Mouse (Mus musculus): ENCODE results near the gene Ppp1cc. TPM values are rescaled to one million over a fixed set of nuclear protein-coding genes. Genes with fewer than 3 reads are reported as not detected.
"Not testable (repeated sequence)": the region's sequence is repeated elsewhere in the genome, so short reads cannot be mapped to it uniquely, and the experiment has no call there.

Ppp1cc gene
- polyA plus RNA-seq, 1 experiment from 2014 or later, result 239 TPM

GRCm38 (mm10) chr5:122132167-122133049, 25.7 kb upstream of the Ppp1cc start:
- Histone ChIP-seq H3K36me3 (ENCODE audit: inconsistent target) (no peaks in the 10 kb centered on the region), H3K79me2 (ENCODE audit: inconsistent target) (no peaks in the 10 kb centered on the region), H3K4me3 (ENCODE audit: inconsistent target) (peak overlapping the region; percentile 29), H3K27ac (no peak overlapping the region)
- 31% methylated on average over 24 of the region's 26 CpGs for WGBS (ENCODE audit: missing documents)

- H3K4me3 ChIP-seq (ENCODE audit: inconsistent target), result no peak overlapping the region
- H3K27ac ChIP-seq, result no peak overlapping the region
- H3K36me3 ChIP-seq (ENCODE audit: inconsistent target), result no peaks in the 10 kb centered on the region
- 75% methylated on average over 9 of the region's 9 CpGs for WGBS (ENCODE audit: missing documents)
- H3K79me2 ChIP-seq (ENCODE audit: inconsistent target), result no peaks in the 10 kb centered on the region
Measured at GRCm38 (mm10) chr5:122133050-122133389, 25.1 kb upstream of the Ppp1cc start.

DNA sequence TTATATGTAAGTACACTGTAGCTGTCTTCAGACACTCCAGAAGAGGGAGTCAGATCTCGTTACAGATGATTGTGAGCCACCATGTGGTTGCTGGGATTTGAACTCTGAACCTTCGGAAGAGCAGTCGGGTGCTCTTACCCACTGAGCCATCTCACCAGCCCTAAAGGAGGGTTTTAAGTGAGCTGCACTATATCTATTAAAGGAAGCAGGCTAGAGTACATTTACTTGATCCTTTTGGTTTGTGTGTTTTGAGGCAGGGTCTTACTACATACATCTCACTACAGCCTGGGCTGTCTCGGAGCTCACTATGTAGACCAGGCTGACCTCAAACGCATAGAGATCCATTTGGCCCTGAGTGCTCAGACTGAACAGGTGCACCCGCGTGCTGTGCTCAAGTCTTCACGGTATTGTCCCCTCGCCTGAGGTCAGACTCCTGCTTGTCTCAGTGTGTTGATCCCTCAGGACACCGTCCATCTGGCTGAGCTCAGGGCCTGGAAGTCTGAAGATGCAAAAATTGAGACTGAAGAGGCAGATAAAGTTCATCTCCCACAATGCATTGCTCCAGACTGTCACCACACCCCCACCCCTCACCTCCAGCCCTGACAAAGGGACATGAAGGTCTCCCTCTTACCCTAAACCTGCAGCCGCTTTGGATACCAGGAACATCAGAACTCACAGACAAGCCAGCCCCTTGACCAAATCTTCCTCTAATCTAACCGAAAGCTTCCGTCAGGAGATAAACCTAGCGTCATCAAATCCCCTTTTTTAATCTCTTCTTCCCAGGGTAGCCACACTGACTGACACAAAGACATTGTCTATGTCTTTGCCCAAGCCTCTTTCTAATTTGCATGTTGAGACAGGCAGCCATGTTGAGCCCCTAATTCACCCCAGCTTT, 23.4 kb upstream of the Ppp1cc start:
- H3K79me2 ChIP-seq (ENCODE audit: inconsistent target), result no peaks in the 10 kb centered on the region
- H3K4me3 ChIP-seq (ENCODE audit: inconsistent target), result no peak overlapping the region
- no peaks in the 10 kb centered on the region for H3K36me3 ChIP-seq (ENCODE audit: inconsistent target)
- 96% methylated on average over 12 of the region's 14 CpGs for WGBS (ENCODE audit: missing documents)
- no peak overlapping the region for H3K27ac ChIP-seq

GRCm38 (mm10) chr5:122135290-122135882, 22.7 kb upstream of the Ppp1cc start:
- no peak overlapping the region for H3K4me3 ChIP-seq (ENCODE audit: inconsistent target)
- H3K36me3 ChIP-seq (ENCODE audit: inconsistent target), result no peaks in the 10 kb centered on the region
- WGBS (ENCODE audit: missing documents), result 95% methylated on average over 3 of the region's 3 CpGs
- no peak overlapping the region for H3K27ac ChIP-seq
- no peaks in the 10 kb centered on the region for H3K79me2 ChIP-seq (ENCODE audit: inconsistent target)

- Histone ChIP-seq H3K79me2 (ENCODE audit: inconsistent target) (no peaks in the 10 kb centered on the region), H3K36me3 (ENCODE audit: inconsistent target) (no peaks in the 10 kb centered on the region), H3K4me3 (ENCODE audit: inconsistent target) (no peak overlapping the region), H3K27ac (no peak overlapping the region)
- WGBS (ENCODE audit: missing documents), result 97% methylated on average over 13 of the region's 14 CpGs
Measured at GRCm38 (mm10) chr5:122136508-122137408, 21.3 kb upstream of the Ppp1cc start.

GRCm38 (mm10) chr5:122138856-122139255, 19.2 kb upstream of the Ppp1cc start:
- Histone ChIP-seq H3K4me3 (ENCODE audit: inconsistent target) (no peak overlapping the region), H3K79me2 (ENCODE audit: inconsistent target) (peaks cover 6% of the 10 kb centered on the region; the same call in 1 of the 2 replicates), H3K27ac (no peak overlapping the region), H3K36me3 (ENCODE audit: inconsistent target) (no peaks in the 10 kb centered on the region)
- WGBS (ENCODE audit: missing documents), result 88% methylated on average over 15 of the region's 15 CpGs

- H3K79me2 ChIP-seq (ENCODE audit: inconsistent target); H3K36me3 ChIP-seq (ENCODE audit: inconsistent target); H3K27ac ChIP-seq; H3K4me3 ChIP-seq (ENCODE audit: inconsistent target): not testable (repeated sequence)
- 94% methylated on average over 2 of the region's 2 CpGs for WGBS (ENCODE audit: missing documents)
Measured at GRCm38 (mm10) chr5:122139771-122140170, 18.3 kb upstream of the Ppp1cc start.

- 95% methylated on average over 3 of the region's 3 CpGs for WGBS (ENCODE audit: missing documents)
- H3K27ac ChIP-seq, result no peak within 1 kb of the TSS
- H3K36me3 ChIP-seq (ENCODE audit: inconsistent target), result no peaks in the 10 kb centered on the region
- H3K79me2 ChIP-seq (ENCODE audit: inconsistent target), result peaks cover 8% of the 10 kb centered on the region; the same call in 1 of the 2 replicates
- no peak within 1 kb of the TSS for H3K4me3 ChIP-seq (ENCODE audit: inconsistent target)
Measured at GRCm38 (mm10) chr5:122140723-122141122, 17.4 kb upstream of the Ppp1cc start, which contains the start of gene Ccdc63. Ccdc63 (minus strand) TSS chr5:122140823.

DNA sequence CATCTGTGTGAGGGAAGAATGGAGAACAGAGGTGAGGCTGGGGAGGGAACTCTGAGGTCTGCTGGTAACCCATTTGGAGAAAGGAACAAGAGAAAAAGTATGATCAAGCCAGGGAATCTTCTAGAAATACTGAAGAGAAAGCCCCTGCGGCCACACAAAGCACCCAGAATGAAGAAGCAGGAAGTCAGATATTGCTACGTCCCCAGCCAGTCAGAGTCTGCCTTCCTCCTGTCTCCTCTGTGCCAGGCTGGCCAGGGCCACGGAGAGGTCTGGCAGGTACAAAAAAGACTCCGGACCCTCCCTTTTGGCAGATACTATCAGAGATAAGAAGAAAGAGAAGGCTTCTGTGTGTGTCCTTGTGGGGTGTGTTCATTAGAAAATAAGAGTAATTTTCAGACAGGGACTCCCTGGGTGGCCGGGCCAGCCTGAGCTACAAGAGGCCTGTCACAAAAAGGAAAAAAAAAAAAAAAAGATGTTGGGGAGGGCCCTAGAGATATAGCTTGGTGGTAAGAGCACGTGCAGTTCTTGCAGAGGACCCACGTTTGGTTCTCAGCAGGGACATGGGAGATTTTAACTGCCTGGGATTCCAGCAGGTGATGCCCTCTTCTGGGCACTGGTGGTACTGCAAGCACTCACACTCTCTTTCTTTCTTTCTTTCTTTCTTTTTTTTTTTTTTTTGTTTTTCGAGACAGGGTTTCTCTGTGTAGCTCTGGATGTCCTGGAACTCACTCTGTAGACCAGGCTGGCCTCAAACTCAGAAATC, 15.7 kb upstream of the Ppp1cc start:
- peaks cover 8% of the 10 kb centered on the region; the same call in 1 of the 2 replicates for H3K79me2 ChIP-seq (ENCODE audit: inconsistent target)
- no peaks in the 10 kb centered on the region for H3K36me3 ChIP-seq (ENCODE audit: inconsistent target)
- H3K27ac ChIP-seq, result no peak overlapping the region
- H3K4me3 ChIP-seq (ENCODE audit: inconsistent target), result no peak overlapping the region
- WGBS (ENCODE audit: missing documents), result 46% methylated on average over 7 of the region's 8 CpGs

DNA sequence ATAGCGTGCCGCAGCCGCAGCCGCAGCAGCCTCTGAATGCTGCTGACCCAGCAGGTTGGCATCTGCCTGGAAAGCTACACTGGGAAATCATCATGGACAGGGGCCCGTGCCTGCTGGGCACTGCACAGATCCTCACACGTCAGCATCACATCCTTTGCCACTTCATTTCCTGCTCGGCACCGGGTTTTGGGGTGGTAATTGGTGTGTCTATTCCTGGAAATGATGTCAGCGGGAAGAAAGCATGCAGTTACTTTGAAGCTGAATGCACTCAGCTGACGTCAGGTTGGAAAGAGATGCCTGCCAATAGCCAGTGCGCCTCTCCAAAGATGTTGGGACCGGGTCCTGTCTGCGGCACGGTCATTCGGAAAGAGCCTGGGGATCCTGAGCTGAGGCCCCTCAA, 14.5 kb upstream of the Ppp1cc start:
- Histone ChIP-seq H3K4me3 (ENCODE audit: inconsistent target) (no peak overlapping the region), H3K27ac (peak overlapping the region; percentile 98), H3K79me2 (ENCODE audit: inconsistent target) (peaks cover 8% of the 10 kb centered on the region; the same call in 1 of the 2 replicates), H3K36me3 (ENCODE audit: inconsistent target) (no peaks in the 10 kb centered on the region)
- 70% methylated on average over 11 of the region's 15 CpGs for WGBS (ENCODE audit: missing documents)

DNA sequence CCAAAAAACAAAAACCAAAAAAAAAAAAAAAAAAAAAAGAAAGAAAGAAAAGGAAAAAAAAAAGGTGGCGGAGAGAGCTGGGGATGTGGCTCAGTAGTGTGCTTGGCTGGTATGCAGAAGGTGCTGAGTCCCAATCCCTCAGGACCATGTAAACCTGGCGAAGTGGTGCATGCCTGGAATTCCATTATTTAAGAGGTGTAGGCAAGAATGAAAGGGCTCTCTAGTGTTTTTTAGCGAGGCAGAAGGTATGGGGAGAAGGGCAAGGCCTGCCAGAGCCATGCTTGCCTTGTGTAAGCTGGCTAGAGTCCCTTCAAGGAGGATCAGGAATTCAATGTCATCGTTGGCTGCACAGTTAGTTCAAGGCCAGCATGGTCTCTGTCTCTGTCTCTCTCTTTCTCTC, 13.3 kb upstream of the Ppp1cc start:
- peak overlapping the region; percentile 98 for H3K27ac ChIP-seq
- 55% methylated on average over 3 of the region's 4 CpGs for WGBS (ENCODE audit: missing documents)
- H3K4me3 ChIP-seq (ENCODE audit: inconsistent target), result peak overlapping the region; percentile 26
- no peaks in the 10 kb centered on the region for H3K36me3 ChIP-seq (ENCODE audit: inconsistent target)
- H3K79me2 ChIP-seq (ENCODE audit: inconsistent target), result peaks cover 8% of the 10 kb centered on the region; the same call in 1 of the 2 replicates

DNA sequence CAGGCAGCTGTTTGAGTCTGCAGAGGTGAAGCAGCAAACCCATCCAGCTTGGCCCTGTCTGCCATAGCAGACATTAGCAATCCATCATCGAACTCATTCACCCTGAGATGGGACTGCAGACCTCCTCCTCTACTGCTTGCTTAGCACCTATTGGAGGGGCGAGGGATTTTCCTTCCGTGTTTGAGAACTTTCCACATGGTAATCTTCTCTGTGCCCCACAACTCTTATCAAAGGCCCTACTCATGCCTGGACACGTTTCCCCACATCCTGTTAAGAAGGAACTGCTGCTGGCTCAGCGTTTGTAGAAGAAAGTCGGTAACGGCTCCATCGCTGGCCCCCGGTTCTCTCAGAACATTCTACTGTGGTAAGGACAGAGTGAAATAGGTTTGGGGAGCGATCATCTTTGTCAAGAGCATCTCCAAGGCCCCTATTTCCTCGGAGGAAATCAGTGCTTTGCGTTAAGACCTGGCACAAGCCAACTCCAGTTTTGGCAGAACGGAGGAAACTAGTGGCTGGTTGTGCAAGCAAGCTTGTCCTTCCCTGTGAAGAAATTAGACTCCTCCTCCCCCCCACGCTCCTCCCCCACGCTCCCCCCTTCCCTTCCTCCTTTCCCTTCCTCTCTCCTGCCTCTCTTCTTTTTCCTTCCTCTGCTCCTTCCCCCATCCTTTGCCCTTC, 12.6 kb upstream of the Ppp1cc start:
- Histone ChIP-seq H3K79me2 (ENCODE audit: inconsistent target) (peaks cover 8% of the 10 kb centered on the region; the same call in 1 of the 2 replicates), H3K36me3 (ENCODE audit: inconsistent target) (no peaks in the 10 kb centered on the region), H3K4me3 (ENCODE audit: inconsistent target) (peak overlapping the region; percentile 26; the same call in 1 of the 2 replicates), H3K27ac (peak overlapping the region; percentile 98)
- WGBS (ENCODE audit: missing documents), result under 1% methylated on average over 13 of the region's 15 CpGs

Measured in macrophage (primary cell).